In genomic region chr5:138820717-138821332, GRCm38 (mm10) we compare ENCODE assay signal across 8 mouse cellular contexts. TPM values are rescaled to one million over a fixed set of nuclear protein-coding genes. Genes with fewer than 3 reads are reported as not detected.
A peak's percentile ranks its signal among the peaks of the same experiment; 100 is the strongest.
DNase-seq lines count a peak whose midpoint lies in the region; ATAC-seq and TF ChIP-seq lines count a peak whose summit lies in the region.

No protein-coding gene starts in this region.

- H3K9ac ChIP-seq in lung, embryonic 16.5 days (ENCODE audit: low read length) = peak overlapping the region; percentile 34; the same call in 1 of the 2 replicates
- 0 out of 2 replicates have a peak overlapping the region, but pooled peaks have one; percentile 2 for H3K9ac ChIP-seq in forebrain, embryonic 15.5 days (replicated peaks)
- no peak overlapping the region for H3K9ac ChIP-seq in liver, embryonic 12.5 days
- H3K9ac ChIP-seq in stomach, postnatal 0 days (ENCODE audit: low read length) = no peak overlapping the region

- H3K9me3 ChIP-seq in lung, embryonic 16.5 days (ENCODE audit: control insufficient read depth, low read length) = no peaks in the 10 kb centered on the region
- no peaks in the 10 kb centered on the region for H3K9me3 ChIP-seq in forebrain, embryonic 15.5 days
- H3K9me3 ChIP-seq in liver, embryonic 12.5 days (replicated peaks) = no peaks in the 10 kb centered on the region
- H3K9me3 ChIP-seq in stomach, postnatal 0 days (ENCODE audit: control insufficient read depth, low read length) = 0 out of 2 replicates have a peak, but pooled peaks cover 3% of the 10 kb centered on the region

- H3K27me3 ChIP-seq in lung, embryonic 16.5 days (ENCODE audit: control insufficient read depth, insufficient read depth, low read depth, low read length) = peaks cover 38% of the 10 kb centered on the region
- H3K27me3 ChIP-seq in forebrain, embryonic 15.5 days = peaks cover 46% of the 10 kb centered on the region
- H3K27me3 ChIP-seq in liver, embryonic 12.5 days (replicated peaks) = peaks cover 66% of the 10 kb centered on the region
- peaks cover 13% of the 10 kb centered on the region; the same call in 1 of the 2 replicates for H3K27me3 ChIP-seq in stomach, postnatal 0 days (ENCODE audit: control insufficient read depth, insufficient read depth, low read length)

- H3K4me2 ChIP-seq in lung, embryonic 16.5 days (ENCODE audit: low read depth, low read length) = peak overlapping the region; percentile 57
- H3K4me2 ChIP-seq in forebrain, embryonic 15.5 days (replicated peaks) = peak overlapping the region; percentile 37
- peak overlapping the region; percentile 41 for H3K4me2 ChIP-seq in liver, embryonic 12.5 days
- H3K4me2 ChIP-seq in stomach, postnatal 0 days (replicated peaks; ENCODE audit: low read depth) = peak overlapping the region; percentile 65

- TF ChIP-seq CTCF in stomach, postnatal 0 days (IDR thresholded peaks at IDR 0.05; ENCODE audit: low read depth) = no peak

- no peaks in the 10 kb centered on the region for H3K36me3 ChIP-seq in lung, embryonic 16.5 days (ENCODE audit: control insufficient read depth, insufficient read depth, low read length)
- no peaks in the 10 kb centered on the region for H3K36me3 ChIP-seq in forebrain, embryonic 15.5 days
- H3K36me3 ChIP-seq in liver, embryonic 12.5 days = no peaks in the 10 kb centered on the region
- no peaks in the 10 kb centered on the region for H3K36me3 ChIP-seq in stomach, postnatal 0 days (ENCODE audit: control insufficient read depth, insufficient read depth, low read length)

- no peak overlapping the region for H3K27ac ChIP-seq in lung, embryonic 16.5 days (ENCODE audit: low read length)
- no peak overlapping the region for H3K27ac ChIP-seq in forebrain, embryonic 15.5 days (replicated peaks)
- H3K27ac ChIP-seq in liver, embryonic 12.5 days = no peak overlapping the region
- no peak overlapping the region for H3K27ac ChIP-seq in stomach, postnatal 0 days (replicated peaks)

- H3K4me1 ChIP-seq in lung, embryonic 16.5 days (replicated peaks; ENCODE audit: control insufficient read depth, insufficient read depth, low read length) = no peaks in the 10 kb centered on the region
- peaks cover 8% of the 10 kb centered on the region for H3K4me1 ChIP-seq in forebrain, embryonic 15.5 days
- H3K4me1 ChIP-seq in liver, embryonic 12.5 days = no peaks in the 10 kb centered on the region
- H3K4me1 ChIP-seq in stomach, postnatal 0 days (replicated peaks; ENCODE audit: control insufficient read depth, insufficient read depth) = no peaks in the 10 kb centered on the region

- no peak for DNase-seq in lung, postnatal 14 days
- peak; percentile 42 for DNase-seq in stomach, postnatal 0 days (ENCODE audit: low spot score)
- no peak for DNase-seq in kidney, adult 11 months
- no peak for DNase-seq in thymus, postnatal 25 days
- no peak for DNase-seq in gastrocnemius, postnatal 25 days

- H3K4me3 ChIP-seq in lung, embryonic 16.5 days (ENCODE audit: low read length) = peak overlapping the region; percentile 37
- H3K4me3 ChIP-seq in forebrain, embryonic 15.5 days = peak overlapping the region; percentile 25
- H3K4me3 ChIP-seq in liver, embryonic 12.5 days = peak overlapping the region; percentile 16
- peak overlapping the region; percentile 30 for H3K4me3 ChIP-seq in stomach, postnatal 0 days (ENCODE audit: low read depth, low read length)

- ATAC-seq in lung, embryonic 16.5 days (ENCODE audit: low read depth) = peak; percentile 10; the same call in 1 of the 2 replicates
- ATAC-seq in forebrain, embryonic 15.5 days (replicated peaks) = no peak
- ATAC-seq in liver, embryonic 12.5 days = no peak
- peak; percentile 30; the same call in 1 of the 2 replicates for ATAC-seq in stomach, postnatal 0 days (ENCODE audit: low FRiP score, low TSS enrichment)

- 2% methylated on average over 39 of the region's 39 CpGs for WGBS in lung, embryonic 16.5 days
- 3% methylated on average over 39 of the region's 39 CpGs for WGBS in forebrain, embryonic 15.5 days
- 2% methylated on average over 39 of the region's 39 CpGs for WGBS in liver, embryonic 12.5 days (ENCODE audit: insufficient replicate concordance)
- WGBS in stomach, postnatal 0 days = 3% methylated on average over 39 of the region's 39 CpGs

- no peak for TF ChIP-seq EP300 in stomach, postnatal 0 days (optimal IDR thresholded peaks at IDR 0.05)

RNA-seq across cellular contexts. Expression of gene Gm5294, which starts 0.9 kb away (rescaled TPM):
- not detected in 2 replicates for polyA plus RNA-seq in lung, embryonic 16.5 days (2015; fragmentation: Nextera tagmentation; extraction: Ambion mirVana)
- polyA plus RNA-seq in forebrain, embryonic 15.5 days (2015; fragmentation: Nextera tagmentation; extraction: Ambion mirVana) = not detected in 2 replicates
- not detected in 2 replicates for polyA plus RNA-seq in liver, embryonic 12.5 days (2016; fragmentation: Nextera tagmentation; extraction: Ambion mirVana)
- polyA plus RNA-seq in stomach, postnatal 0 days (2015; fragmentation: Nextera tagmentation; extraction: Ambion mirVana) = not detected in 2 replicates
- total RNA-seq in gastrocnemius, postnatal 25 days (2021) = not detected

Comparison
In these comparisons a context has a peak if more than half of its experiments do, and no peak if none do; other contexts are left out.
1. ATAC-seq: peak in lung, embryonic 16.5 days (single experiment) and stomach, postnatal 0 days (single experiment); none in forebrain, embryonic 15.5 days (single experiment) and liver, embryonic 12.5 days (single experiment).
2. H3K9ac ChIP-seq: peak in lung, embryonic 16.5 days (single experiment) and forebrain, embryonic 15.5 days (single experiment); none in liver, embryonic 12.5 days (single experiment) and stomach, postnatal 0 days (single experiment).
3. Peak in every context shown above with its lines, with median percentiles within 50 percentile points of each other: H3K4me2 ChIP-seq and H3K4me3 ChIP-seq.